Mouse (Mus musculus): ENCODE data around the gene Chpf2.
"Not testable (repeated sequence)": the region's sequence is repeated elsewhere in the genome, so short reads cannot be mapped to it uniquely, and the experiment has no call there.

The Chpf2 gene

DNA sequence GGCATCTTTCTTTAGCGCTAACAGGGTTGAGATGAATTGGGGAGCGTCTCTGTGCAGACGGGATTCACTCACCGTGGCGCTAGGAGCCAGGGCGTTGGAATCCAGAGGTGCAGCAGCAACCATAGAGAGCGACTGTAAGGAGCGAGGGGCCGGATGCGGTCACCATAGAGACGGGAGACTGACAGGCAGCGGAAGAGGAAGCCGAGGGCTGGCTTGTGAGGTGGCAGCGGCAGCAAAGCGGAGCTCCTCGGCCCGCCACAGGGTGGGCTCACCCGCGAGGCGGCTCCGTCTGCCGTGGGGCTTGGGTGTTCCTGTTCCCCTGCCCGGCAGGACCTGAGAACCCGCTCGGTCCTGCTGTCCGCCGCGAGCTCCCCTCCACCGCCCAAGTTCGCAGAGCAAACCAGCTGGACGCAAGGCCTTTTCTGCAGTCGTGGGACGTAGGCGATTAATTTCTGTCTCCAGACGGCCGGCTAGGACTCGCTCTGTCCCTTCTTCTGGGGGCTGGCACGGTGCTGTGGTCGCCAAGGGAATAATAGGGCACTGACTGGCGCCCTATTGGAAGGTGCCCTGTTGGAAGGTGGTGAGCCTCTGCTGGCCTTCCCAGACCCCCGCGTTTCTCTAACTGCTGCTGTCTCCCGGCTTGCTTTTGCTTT is at the start of gene Chpf2:
Chpf2 (plus strand) TSS at position 195 of the 653 bp plus-strand sequence.
- DNase-seq (ENCODE audit: low read depth) = no peak

DNA sequence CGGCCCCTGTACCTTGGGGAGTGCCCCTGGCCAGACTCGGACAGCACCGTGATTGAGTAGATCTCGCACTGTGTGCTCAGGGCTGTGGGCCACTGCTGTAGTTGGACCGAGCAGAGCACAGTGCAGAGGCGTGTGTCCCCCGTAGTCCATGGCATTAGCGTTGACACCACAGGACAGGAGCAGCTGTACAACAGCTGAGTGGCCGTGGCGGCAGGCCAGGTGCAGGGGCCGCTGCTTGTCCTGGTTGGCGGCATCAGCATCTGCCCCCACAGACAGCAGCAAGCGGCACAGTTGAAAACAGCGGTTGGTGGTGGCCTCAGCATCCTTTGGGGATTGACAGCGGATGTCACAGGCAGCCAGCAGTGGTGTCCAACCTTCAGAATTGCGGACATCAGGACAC is 48.9 kb upstream of the Chpf2 start:
- no peak for DNase-seq (ENCODE audit: low read depth)

DNA sequence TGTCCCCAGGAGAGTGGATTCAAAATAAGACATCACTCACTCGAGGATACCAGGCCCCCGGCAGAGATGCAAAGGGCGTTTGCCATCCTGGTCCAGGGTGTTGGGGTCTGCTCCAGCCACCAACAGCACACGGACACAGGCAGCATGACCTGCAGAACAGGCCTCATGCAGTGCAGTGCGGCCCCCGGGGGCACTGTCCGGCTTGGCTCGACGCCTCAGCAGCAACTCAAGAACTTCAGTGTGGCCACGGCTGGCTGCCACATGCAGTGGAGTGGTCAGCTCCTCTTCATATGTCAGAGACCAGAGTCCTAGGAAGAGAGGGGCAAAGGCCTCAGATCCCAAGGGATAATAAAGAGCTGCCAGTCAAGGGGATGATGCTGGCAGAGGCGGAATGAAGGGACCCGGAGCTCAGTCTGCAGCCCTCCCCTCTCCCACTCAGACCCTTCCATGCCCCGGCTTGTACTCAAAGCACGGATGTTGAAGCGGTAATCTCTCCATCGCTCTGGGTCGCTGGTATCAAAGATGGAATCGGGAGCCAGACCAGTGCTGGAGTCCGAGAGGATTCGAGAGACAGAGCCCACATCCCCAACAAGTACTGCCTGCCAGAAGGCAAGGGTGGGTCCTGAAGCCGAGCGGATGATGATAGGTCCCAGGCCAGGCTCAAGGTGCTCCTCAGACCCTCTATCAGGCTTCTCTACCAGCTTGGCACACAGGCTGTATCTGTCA is 46.8 kb upstream of the Chpf2 start:
- DNase-seq (ENCODE audit: low read depth) = no peak

DNA sequence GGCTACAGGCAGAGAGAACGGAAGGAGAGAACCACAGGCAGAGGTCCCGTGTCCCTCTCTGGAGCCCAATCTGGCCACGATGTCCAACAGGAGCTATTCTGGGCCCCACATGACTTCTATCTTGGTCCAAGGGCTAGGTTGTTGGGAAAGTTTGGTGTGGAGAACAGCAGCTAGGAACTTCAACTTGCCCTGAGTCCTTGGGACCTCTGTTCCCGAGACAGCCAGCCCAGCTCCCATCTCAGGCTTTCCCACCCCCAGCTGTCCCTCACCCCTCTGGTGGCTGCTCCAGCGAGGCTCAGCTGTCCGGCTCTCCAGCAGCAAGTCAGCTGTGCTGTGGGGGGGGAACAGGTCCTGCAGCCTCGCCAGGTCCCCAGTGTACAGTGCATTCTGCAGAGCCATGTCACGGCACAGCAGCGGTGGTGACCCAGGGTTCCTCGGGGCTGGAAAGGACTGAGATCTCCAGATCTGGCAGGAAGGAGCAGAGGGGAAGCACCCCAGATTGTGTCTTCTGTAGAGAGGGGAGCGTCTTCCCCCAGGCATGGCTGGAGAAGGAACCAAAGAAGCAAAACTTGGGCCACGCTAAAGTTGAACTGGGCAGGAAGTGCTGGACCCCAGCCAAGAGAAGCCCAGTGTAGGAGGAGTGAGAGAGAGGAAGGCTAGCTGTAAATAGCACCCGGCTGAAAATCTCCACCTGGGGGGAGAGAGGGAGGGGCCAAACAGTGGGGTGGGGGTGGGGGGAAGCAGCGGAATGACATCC is 46.0 kb upstream of the Chpf2 start, which contains the start of gene Asb10:
Asb10 (minus strand) TSS at position 592 of the 757 bp plus-strand sequence.
- no peak for DNase-seq (ENCODE audit: low read depth)

DNA sequence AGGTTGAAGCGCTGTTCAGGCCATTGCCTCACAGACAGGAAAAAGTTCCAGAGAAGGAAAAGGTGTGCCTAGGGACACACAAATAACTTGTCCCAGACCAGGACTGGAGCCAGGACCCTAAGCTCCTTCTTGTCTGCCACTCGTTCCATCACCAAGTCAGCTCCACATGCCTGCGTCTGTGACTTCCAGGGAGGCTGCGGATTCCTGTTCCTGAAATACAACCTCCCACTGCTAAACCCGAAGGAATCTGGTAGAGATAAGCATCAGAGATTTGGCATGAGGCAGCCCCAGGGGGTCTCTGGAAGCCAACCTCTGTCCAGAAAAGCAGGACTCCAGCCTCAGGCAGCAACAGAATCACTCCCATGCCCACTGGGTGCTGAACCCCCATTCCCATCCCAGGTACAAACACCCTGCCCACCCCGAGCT is 45.4 kb upstream of the Chpf2 start:
- DNase-seq (ENCODE audit: low read depth) = no peak

DNA sequence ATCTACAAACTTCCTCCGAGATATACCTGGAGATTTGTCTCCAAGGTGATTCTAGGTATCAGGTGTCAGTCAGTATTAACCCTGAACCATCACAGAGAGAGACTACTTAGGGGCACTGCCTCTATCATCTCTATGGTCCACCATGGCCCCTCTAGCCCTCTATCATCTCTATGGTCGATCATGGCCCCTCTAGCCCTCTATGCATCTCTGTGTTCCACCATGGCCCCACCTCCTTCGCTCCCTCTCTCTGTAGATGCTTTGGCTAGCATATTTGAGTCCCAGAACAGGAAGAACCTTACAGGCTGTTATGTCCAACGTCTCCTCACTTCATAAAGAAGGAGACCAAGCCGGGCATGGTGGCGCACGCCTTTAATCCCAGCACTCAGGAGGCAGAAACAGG is 43.9 kb upstream of the Chpf2 start:
- no peak for DNase-seq (ENCODE audit: low read depth)

DNA sequence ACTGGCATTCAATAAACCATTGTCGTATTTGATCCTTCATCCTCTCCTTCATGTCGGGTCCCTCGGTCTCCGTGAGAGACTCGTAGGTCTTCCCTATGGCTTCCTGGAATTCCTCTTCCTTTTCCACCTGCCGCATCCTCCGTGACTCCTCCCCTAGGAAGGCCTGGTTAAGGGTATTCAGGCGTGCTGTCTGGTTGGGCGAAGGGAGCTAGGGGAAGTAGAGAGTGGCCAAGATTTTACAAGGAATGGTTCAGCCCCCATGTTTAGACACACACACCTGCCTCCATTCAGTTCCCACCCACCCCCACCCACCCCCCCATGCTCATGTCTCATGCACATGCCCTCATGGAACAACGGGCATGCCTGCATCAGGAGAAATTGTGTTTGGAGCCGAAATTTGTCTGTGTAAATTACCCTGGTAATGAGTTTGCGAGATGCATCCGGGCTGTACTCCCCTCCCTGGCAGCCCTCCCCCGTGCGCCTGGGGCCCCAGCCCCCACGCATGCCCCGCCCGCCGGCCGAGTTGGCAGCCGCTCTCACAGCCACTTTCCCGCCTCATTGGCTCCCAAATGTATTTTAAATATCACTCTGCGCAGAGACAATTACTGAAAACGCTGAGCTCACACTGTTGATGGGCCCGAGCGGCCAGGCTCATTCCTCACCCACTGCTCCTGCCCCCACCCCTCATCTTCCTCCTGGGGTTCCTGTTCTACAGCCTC is 35.8 kb upstream of the Chpf2 start:
- no peak for DNase-seq (ENCODE audit: low read depth)

DNA sequence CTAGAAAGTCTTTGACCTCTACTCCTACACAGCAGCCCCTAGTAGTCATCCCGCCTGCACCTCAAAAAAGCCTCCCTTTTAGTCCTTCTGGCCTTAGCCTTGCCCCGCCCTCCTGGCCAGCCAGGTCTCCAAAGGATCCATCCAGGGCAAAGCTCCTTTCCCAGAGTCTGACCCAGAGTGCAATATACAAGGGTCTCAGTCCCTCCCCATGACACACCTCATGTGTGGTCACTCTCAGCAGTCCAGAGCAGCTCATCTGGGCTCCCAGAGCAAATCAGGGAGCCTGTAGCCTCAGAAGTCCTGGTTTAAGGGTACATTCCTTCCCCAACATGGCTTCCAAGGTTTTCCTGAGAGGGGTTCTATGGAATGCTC is 35.2 kb upstream of the Chpf2 start:
- DNase-seq (ENCODE audit: low read depth) = no peak

DNA sequence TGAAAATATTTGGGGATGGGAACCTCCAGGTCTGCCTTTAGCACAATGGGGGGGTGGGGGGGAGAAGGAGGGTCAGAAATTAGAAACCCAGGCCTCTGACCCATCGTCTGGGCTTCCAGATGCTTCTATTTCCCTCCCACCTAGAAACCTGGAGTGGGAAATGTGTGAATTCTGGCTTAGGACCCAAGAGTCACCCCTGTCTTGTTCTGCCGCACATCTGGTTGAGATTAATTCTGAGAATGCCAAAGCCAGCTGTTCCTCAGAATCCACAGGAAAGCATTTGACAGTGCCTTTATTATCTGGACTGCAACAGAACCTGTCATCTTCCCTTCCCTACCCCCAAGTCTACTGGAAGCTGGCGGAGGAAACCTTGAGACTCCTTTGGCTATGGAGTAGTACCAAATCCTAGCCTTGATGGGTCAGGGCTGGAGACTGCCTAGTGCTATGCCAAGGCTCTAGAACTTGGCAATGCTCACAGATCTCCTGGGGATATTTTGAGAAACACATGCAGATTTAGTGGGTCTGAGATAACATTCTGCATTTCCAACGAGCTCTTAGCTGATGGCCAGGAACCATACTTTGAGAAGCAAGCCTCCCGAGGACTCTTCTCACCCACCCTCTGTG is 32.8 kb upstream of the Chpf2 start:
- peak; percentile 24 for DNase-seq (ENCODE audit: low read depth)

DNA sequence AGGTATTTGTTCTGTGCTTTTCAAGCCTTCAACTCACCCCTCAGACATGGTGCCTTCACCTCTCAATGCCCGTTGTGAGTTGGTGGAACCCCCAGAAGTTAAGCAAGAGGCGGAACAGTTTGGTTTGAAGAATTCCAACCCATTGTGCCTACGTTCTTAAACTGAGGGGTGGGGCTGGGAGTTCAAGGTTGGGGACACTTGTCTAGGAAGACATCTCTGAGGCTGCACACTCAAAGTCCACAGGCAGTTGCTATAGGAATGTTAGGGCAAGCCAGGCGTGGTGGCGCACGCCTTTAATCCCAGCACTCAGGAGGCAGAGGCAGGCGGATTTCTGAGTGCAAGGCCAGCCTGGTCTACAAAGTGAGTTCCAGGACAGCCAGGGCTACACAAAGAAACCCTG is 31.2 kb upstream of the Chpf2 start:
- not testable (repeated sequence) for DNase-seq (ENCODE audit: low read depth)

DNA sequence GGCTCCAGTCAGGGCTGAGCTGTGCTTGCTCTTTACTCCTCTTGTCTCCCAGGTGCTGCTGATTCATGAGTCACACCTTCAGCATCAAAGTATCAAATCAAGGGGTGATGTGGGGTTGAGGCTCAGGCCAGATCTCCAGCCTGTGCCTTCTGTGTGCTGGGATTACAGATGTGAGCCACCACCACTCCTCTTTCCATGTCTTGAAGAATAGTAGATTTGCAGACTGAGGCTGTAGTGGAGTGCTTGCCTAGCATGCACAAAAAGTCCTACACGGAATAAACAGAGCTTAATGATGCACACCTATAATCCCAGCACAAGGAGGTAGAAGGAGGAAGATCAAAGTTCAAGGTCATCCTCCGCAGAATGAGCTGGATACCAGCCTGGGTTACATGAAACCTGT is 29.8 kb upstream of the Chpf2 start, which contains the start of gene 4931409K22Rik:
4931409K22Rik (minus strand) TSS at position 101 of the 400 bp plus-strand sequence.
- no peak for DNase-seq (ENCODE audit: low read depth)

DNA sequence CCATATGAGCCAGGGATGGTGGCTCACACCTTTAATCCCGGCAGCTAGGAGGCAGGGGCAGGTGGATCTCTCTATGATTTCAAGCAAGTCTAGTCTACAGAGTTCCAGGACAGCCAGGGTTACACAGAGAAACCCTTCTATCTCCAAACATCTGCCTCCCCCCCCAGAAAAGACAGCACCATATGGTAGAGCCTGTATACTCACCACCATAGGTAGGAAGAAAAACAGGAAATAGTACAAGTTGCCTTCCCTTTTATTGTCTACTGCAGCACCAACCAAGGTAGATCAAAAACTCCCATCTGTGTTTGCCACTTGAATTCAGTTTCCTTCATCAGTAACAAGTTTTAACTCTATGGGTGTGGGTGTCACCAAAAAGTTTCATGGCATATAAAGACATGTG is 10.6 kb upstream of the Chpf2 start:
- DNase-seq (ENCODE audit: low read depth) = no peak

DNA sequence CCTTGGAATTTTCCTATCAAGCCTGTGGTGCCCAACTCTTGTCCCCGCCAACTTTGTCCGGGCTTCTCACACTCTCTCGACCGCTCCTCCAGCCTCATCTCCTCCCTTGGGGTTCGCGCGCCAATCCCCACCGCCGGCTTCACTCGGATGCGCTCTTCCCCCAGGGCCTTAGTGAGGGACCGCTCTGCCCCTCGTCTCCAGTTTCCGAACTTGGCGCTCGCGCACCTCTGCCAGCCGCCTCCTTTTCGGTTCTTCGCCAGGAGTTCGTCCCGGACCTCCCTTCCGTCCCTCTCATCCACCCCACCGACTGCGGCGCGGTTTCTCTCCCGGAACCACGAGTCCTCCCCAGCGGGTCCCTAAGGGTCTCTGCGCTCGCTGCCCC is 9.7 kb upstream of the Chpf2 start:
- DNase-seq (ENCODE audit: low read depth) = no peak

DNA sequence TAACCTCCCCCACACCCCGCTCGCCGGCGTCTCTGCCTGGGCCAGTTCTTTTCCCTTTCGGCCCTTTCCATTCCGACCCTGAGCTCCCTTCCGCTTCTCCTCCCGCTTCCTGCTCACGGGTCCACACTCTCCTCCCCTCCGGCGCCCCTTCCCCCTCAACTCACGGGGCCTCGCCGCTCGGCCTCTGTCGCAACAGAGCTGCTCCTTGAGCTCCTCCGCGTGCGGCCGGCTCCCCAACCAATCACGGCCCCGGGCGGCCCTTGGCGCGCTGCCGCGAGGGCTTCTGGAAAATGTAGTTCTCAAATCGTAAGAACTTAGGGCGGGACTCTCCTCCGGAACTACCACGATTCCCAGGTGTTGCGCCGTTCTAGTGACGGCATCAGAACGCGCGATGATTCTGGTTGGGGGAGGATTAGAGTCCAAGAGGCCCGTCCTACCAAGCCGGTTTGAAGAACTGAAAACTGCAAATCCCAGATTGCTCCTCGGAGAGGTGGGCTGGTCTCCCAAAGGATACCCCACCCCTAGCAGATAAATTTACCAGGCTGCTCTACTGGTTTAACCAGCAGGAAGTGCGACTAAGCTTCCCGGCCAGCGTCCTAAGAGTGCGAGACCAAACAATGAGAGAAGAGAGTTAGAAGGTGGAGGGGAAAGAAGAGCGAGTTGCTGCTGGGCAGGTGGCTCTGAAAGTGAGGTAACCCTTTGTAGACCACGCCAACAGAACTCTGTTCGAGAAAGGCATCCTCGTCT is 9.2 kb upstream of the Chpf2 start, which contains the start of gene Abcf2:
Abcf2 (minus strand) TSS at position 285 of the 747 bp plus-strand sequence.
- DNase-seq (ENCODE audit: low read depth) = peak; percentile 100

DNA sequence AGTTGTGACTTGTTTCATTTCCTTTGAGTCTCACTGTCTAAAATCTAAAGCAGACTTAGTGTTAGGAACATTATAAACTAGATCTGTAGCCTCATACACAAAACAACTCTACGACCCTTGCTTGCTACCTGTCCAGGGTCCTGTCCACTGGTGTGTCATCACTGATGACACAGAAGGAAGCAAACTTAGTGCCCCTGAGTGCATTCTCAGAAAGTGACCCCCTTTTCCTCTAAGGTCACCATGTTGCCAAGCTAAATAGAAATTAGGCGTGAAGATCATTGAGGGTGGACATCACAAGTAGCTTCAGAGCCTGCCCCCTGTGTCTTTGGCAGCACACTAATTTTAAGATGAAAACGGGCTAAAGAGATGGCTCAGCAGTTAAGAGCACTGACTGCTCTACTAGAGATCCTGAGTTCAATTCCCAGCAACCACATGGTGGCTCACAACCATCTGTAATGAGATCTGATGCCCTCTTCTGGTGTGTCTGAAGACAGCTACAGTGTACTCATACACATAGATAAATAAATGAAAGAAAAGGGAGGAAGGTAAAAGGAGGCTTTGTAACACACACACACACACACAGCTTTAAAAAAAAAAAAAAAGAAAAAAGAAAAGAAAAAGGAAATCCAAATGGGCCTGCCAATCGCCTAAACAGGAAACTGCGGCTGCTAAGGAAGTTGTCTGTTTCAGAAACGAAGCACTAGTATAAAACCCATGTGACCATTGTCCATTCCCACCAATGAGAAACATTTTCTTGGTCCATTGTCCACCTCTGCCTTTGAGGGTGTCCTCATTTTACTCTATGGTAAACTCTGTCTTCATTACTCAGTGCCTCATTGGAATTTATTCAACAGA is 8.2 kb upstream of the Chpf2 start:
- no peak for DNase-seq (ENCODE audit: low read depth)

DNA sequence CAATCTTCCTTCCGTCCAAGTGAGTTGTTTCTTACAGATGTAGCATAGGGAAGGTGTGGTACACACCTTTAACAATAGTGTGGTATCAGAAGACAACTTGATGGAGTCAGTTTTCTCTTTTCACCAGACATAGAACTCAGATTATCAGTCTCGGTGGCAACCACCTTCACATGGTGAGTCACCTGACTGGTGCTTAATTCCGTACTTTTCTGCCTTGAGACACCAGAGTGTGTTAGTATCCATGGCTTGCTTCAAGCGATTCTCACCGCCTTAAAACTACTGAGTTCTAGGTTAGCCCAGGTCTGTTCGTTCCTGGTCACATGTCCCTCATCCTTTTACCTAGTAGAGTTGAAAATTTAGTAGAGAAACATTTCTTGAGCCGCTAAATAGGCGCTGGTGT is 435 bp upstream of the Chpf2 start:
- no peak for DNase-seq (ENCODE audit: low read depth)

DNA sequence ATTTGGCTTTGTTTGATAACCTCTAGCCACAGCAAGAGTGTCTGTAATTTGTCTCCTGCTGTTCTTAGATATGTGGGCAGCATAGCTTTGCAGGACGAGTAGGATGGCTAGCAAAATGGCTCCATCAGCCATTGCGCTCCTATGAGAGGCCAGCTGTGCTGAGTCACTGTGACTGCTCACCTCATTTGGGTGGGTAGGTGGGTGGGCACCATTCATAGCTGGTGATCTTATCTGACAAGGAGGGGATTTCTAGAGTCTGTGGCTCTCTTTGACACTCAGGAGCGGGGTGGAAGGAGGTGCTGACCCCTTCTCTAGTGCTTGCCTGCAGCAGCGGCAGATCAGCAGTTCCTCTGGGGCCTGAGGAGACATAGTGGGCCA is 648 bp downstream of the Chpf2 start:
- DNase-seq (ENCODE audit: low read depth) = no peak

DNA sequence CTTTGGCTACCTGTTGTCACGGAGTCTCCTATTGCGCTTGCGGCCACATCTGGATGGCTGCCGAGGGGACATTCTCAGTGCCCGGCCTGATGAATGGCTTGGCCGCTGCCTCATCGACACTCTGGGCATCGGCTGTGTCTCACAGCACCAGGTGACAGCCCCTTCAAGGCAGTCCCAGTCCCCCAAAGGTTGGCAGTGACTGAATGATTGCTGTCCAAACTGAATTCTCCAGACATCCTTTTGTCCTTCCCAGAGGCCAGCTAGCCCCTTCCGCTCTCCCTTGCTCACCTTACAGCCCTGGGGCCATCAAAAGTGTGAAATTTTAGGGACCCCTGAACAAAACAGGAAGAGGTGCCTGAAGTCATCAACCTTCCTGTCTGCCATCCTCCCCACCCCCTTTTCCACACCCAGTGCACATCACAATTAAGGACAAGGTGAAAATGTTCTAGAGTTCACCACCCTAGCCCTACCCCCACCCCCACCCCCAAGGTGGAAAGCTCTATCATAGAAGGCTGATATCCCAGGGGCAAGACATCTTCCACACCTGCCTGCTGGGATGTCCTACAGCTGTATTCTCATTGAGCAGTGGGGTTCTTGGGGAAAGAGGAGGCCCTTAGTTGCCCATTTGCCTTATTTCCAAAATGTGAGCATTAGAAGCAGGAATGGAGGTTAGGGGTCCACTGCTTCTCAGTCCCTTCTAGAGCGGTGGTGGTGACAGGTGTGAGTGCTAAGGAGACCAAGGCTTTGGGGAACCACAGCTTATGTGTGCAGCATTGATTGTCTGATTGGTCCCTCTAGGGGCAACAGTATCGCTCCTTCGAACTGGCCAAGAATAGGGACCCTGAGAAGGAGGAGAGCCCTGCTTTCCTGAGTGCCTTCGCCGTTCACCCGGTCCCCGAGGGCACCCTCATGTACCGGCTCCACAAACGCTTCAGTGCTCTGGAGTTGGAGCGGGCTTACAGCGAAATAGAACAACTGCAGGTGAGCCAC is 3.3 kb downstream of the Chpf2 start:
- DNase-seq (ENCODE audit: low read depth) = no peak

DNA sequence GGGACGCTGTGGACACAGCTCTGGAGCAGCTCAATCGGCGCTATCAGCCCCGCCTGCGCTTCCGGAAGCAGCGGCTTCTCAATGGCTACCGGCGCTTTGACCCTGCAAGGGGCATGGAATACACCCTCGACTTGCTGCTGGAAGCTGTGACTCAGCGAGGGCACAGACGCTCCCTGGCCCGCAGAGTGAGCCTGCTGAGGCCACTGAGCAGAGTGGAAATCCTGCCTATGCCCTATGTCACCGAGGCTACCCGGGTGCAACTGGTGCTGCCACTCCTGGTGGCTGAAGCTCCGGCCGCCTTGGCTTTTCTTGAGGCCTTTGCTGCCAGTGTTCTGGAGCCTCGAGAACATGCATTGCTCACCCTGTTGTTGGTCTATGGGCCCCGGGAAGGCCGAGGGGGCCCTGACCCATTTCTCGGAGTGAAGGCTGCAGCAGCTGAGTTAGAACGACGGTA is 4.8 kb downstream of the Chpf2 start:
- DNase-seq (ENCODE audit: low read depth) = no peak

Measured in fibroblast of lung, adult 2 months (primary cell).